Mouse (Mus musculus) testis, adult 10 weeks (tissue): ENCODE measurements around the gene Psmd3. TPM values are rescaled to one million over a fixed set of nuclear protein-coding genes. Genes with fewer than 3 reads are reported as not detected.

Experiments used
- polyA plus RNA-seq: library from polyadenylated mRNA; stranded (reverse); fragments of 350-450 nt; fragmentation: Illumina TruSeq; extraction: RNeasy Lipid Tissue Mini Kit (QIAGEN cat#74804); gene quantifications from one replicate; pipeline ENCODE4 v1.2.3, GENCODE M21; 2014; ENCODE audit warnings: low read depth, low replicate concordance

The Psmd3 gene
- polyA plus RNA-seq, result 11.0 TPM

GRCm38 (mm10) chr11:98681786-98682745, at the start of gene Psmd3:
Psmd3 (plus strand) TSS chr11:98682554.

GRCm38 (mm10) chr11:98646459-98646858, 35.9 kb upstream of the Psmd3 start, which contains the start of gene Gsdma2:
Gsdma2 (plus strand) TSS chr11:98646759.

GRCm38 (mm10) chr11:98664091-98664490, 18.3 kb upstream of the Psmd3 start, which contains the start of gene Gsdma:
Gsdma (plus strand) TSS chr11:98664351.

GRCm38 (mm10) chr11:98701213-98701670, 18.9 kb downstream of the Psmd3 start, which contains the start of gene Csf3:
Csf3 (plus strand) TSS chr11:98701263.

GRCm38 (mm10) chr11:98729119-98729588, 46.8 kb downstream of the Psmd3 start, which contains the start of gene Med24:
Med24 (minus strand) TSS chr11:98729435.

GRCm38 (mm10) chr11:98740393-98741050, 58.2 kb downstream of the Psmd3 start, which contains the start of gene Thra:
Thra (plus strand) TSS chr11:98740638.

Other genes with a start within 250 kb of the Psmd3 start
- 40.6 TPM for gene Mien1, start 243.6 kb upstream of the Psmd3 start, polyA plus RNA-seq
- gene Grb7, start 236.2 kb upstream of the Psmd3 start, polyA plus RNA-seq, result 0.24 TPM
- 0.18 TPM for gene Ikzf3, start 136.5 kb upstream of the Psmd3 start, polyA plus RNA-seq
- gene Zpbp2, start 131.5 kb upstream of the Psmd3 start, polyA plus RNA-seq, result 608 TPM
- 10.1 TPM for gene Ormdl3, start 95.2 kb upstream of the Psmd3 start, polyA plus RNA-seq
- gene Lrrc3c, start 84.3 kb upstream of the Psmd3 start, polyA plus RNA-seq, result not detected
- gene Gm12355, start 56.9 kb upstream of the Psmd3 start, polyA plus RNA-seq, result 0.56 TPM
- not detected for gene Gsdma3, start 56.2 kb upstream of the Psmd3 start, polyA plus RNA-seq
- gene Gsdma2, start 35.8 kb upstream of the Psmd3 start, polyA plus RNA-seq, result not detected
- 1.6 TPM for gene Gsdma, start 18.2 kb upstream of the Psmd3 start, polyA plus RNA-seq
- gene Csf3, start 18.7 kb downstream of the Psmd3 start, polyA plus RNA-seq, result 0.20 TPM
- 28.3 TPM for gene Med24, start 46.9 kb downstream of the Psmd3 start, polyA plus RNA-seq
- gene Thra, start 58.1 kb downstream of the Psmd3 start, polyA plus RNA-seq, result 2.9 TPM
- gene Nr1d1, start 92.8 kb downstream of the Psmd3 start, polyA plus RNA-seq, result 0.81 TPM
- gene Msl1, start 113.0 kb downstream of the Psmd3 start, polyA plus RNA-seq, result 270 TPM
- 18.6 TPM for gene Casc3, start 122.4 kb downstream of the Psmd3 start, polyA plus RNA-seq
- 0.34 TPM for gene Rapgefl1, start 154.2 kb downstream of the Psmd3 start, polyA plus RNA-seq
- gene Wipf2, start 181.1 kb downstream of the Psmd3 start, polyA plus RNA-seq, result 3.8 TPM
- 3.9 TPM for gene Cdc6, start 225.2 kb downstream of the Psmd3 start, polyA plus RNA-seq
- gene Rara, start 245.3 kb downstream of the Psmd3 start, polyA plus RNA-seq, result 1.3 TPM